Mouse (Mus musculus) thymus, adult 2 months (tissue): ENCODE results near the gene Hdac5. TPM values are rescaled to one million over a fixed set of nuclear protein-coding genes. Genes with fewer than 3 reads are reported as not detected.

Experiments used
- DNase-seq: peaks from one replicate; pipeline ENCODE4 v3.0.0; 2021
- H3K27ac ChIP-seq: fragments of 200-500 bp; 2 replicates; pipeline ENCODE4 v1.5.1; 2012; ENCODE audit warnings: low read length, control low read depth; ENCODE audit not compliant: control insufficient read depth, insufficient read depth
- H3K27me3 ChIP-seq: fragments of 200-500 bp; 2 replicates; pipeline ENCODE4 v1.6.1; 2012; ENCODE audit warnings: mild to moderate bottlenecking, low read length, moderate library complexity, mixed read lengths; ENCODE audit not compliant: control insufficient read depth, insufficient read depth
- H3K36me3 ChIP-seq: fragments of 200-500 bp; 2 replicates; pipeline ENCODE4 v1.6.1; 2012; ENCODE audit warnings: mild to moderate bottlenecking, low read length, moderate library complexity; ENCODE audit not compliant: control insufficient read depth, insufficient read depth
- H3K4me1 ChIP-seq: fragments of 200-500 bp; replicated peaks from 2 replicates; pipeline ENCODE4 v1.6.1; 2012; ENCODE audit warnings: low read length; ENCODE audit not compliant: control insufficient read depth, insufficient read depth
- H3K4me3 ChIP-seq: fragments of 200-500 bp; 2 replicates; pipeline ENCODE4 v1.5.1; 2012; ENCODE audit warnings: mild to moderate bottlenecking, low read length, control low read depth, moderate library complexity; ENCODE audit not compliant: control insufficient read depth, insufficient read depth
- CTCF ChIP-seq: fragments of 200-500 bp; IDR thresholded peaks from 2 replicates; pipeline ENCODE4 v1.5.1; 2012; ENCODE audit warnings: mild to moderate bottlenecking, control low read depth, low read length, moderate library complexity, borderline replicate concordance; ENCODE audit not compliant: control insufficient read depth, poor library complexity, insufficient read depth; ENCODE audit errors: extremely low read depth
- POLR2A ChIP-seq: fragments of 200-500 bp; IDR thresholded peaks from 2 replicates; pipeline ENCODE4 v1.6.1; 2012; ENCODE audit warnings: mild to moderate bottlenecking, low read length, control low read depth, moderate library complexity; ENCODE audit not compliant: control insufficient read depth, poor library complexity, insufficient read depth; ENCODE audit errors: extremely low read depth
- WGBS: fragments of 180-500 bp; shearing (Covaris S2); methylation state at CpG from one replicate; pipeline ENCODE4 v1.1.7; 2018; 5-methylcytosine and 5-hydroxymethylcytosine counted together
- polyA plus RNA-seq: library from polyadenylated mRNA; depleted of rRNA; stranded (reverse); fragments of >200 nt; gene quantifications from 2 replicates; pipeline ENCODE4 v1.2.3, GENCODE M21; 2012

The Hdac5 gene
- polyA plus RNA-seq, 1 experiment: 76.8 TPM

- TF ChIP-seq CTCF (no peak), POLR2A (no peak)
- Histone ChIP-seq H3K36me3 (no peaks in the 10 kb centered on the region), H3K4me1 (peaks cover 4% of the 10 kb centered on the region; the same call in 1 of the 2 replicates), H3K4me3 (no peak overlapping the region), H3K27me3 (no peaks in the 10 kb centered on the region), H3K27ac (no peak overlapping the region)
- DNase-seq: no peak
- 96% methylated on average over 8 of the region's 8 CpGs for WGBS
These were observed 36.8 kb upstream of the Hdac5 start for GRCm38 (mm10) chr11:102266631-102267355.

- no peaks in the 10 kb centered on the region for H3K27me3 ChIP-seq
- TF ChIP-seq POLR2A (no peak), CTCF (no peak)
- no peak overlapping the region for H3K27ac ChIP-seq
- 96% methylated on average over 14 of the region's 14 CpGs for WGBS
- H3K4me1 ChIP-seq: peaks cover 4% of the 10 kb centered on the region; the same call in 1 of the 2 replicates
- DNase-seq: no peak
- no peak overlapping the region for H3K4me3 ChIP-seq
- H3K36me3 ChIP-seq: no peaks in the 10 kb centered on the region
These were observed 35.9 kb upstream of the Hdac5 start for GRCm38 (mm10) chr11:102265816-102266215.

GRCm38 (mm10) chr11:102263211-102263610 is 33.2 kb upstream of the Hdac5 start:
- no peak for TF ChIP-seq CTCF
- no peak for TF ChIP-seq POLR2A
- WGBS: 98% methylated on average over 7 of the region's 7 CpGs
- Histone ChIP-seq H3K4me3 (no peak overlapping the region), H3K4me1 (peaks cover 4% of the 10 kb centered on the region; the same call in 1 of the 2 replicates), H3K27me3 (no peaks in the 10 kb centered on the region), H3K36me3 (no peaks in the 10 kb centered on the region), H3K27ac (no peak overlapping the region)
- no peak for DNase-seq

GRCm38 (mm10) chr11:102258521-102258920 is 28.6 kb upstream of the Hdac5 start:
- DNase-seq: no peak
- WGBS: 97% methylated on average over 3 of the region's 3 CpGs

GRCm38 (mm10) chr11:102258095-102258494 is 28.1 kb upstream of the Hdac5 start:
- H3K27me3 ChIP-seq: no peaks in the 10 kb centered on the region
- no peak overlapping the region for H3K27ac ChIP-seq
- H3K4me1 ChIP-seq: no peaks in the 10 kb centered on the region
- 0 out of 2 replicates have a peak, but pooled peaks cover 3% of the 10 kb centered on the region for H3K36me3 ChIP-seq
- no peak for TF ChIP-seq POLR2A
- no peak for TF ChIP-seq CTCF
- 96% methylated on average over 6 of the region's 6 CpGs for WGBS
- no peak for DNase-seq
- no peak overlapping the region for H3K4me3 ChIP-seq

More at GRCm38 (mm10) chr11:102258521-102258920, 28.6 kb upstream of the Hdac5 start:
- TF ChIP-seq POLR2A (no peak), CTCF (no peak)
- Histone ChIP-seq H3K27me3 (no peaks in the 10 kb centered on the region), H3K27ac (no peak overlapping the region), H3K36me3 (0 out of 2 replicates have a peak, but pooled peaks cover 3% of the 10 kb centered on the region), H3K4me3 (no peak overlapping the region), H3K4me1 (no peaks in the 10 kb centered on the region)

- TF ChIP-seq CTCF (no peak), POLR2A (no peak)
- Histone ChIP-seq H3K36me3 (0 out of 2 replicates have a peak, but pooled peaks cover 3% of the 10 kb centered on the region), H3K4me3 (no peak overlapping the region), H3K4me1 (no peaks in the 10 kb centered on the region), H3K27me3 (no peaks in the 10 kb centered on the region), H3K27ac (no peak overlapping the region)
- WGBS: 92% methylated on average over 9 of the region's 9 CpGs
- peak; percentile 13 for DNase-seq
These were observed 27.5 kb upstream of the Hdac5 start for GRCm38 (mm10) chr11:102257514-102257913.

GRCm38 (mm10) chr11:102249351-102250090 is 19.6 kb upstream of the Hdac5 start:
- H3K4me3 ChIP-seq: peak overlapping the region; percentile 64
- no peak for DNase-seq
- H3K36me3 ChIP-seq: no peaks in the 10 kb centered on the region
- H3K27me3 ChIP-seq: peaks cover 4% of the 10 kb centered on the region; the same call in 1 of the 2 replicates
- TF ChIP-seq CTCF (no peak), POLR2A (no peak)
- no peak overlapping the region for H3K27ac ChIP-seq
- peaks cover 16% of the 10 kb centered on the region for H3K4me1 ChIP-seq
- 20% methylated on average over 9 of the region's 9 CpGs for WGBS
